Mouse (Mus musculus): Measurements from ENCODE around the gene Rhbdd1.

The Rhbdd1 gene

GRCm38 (mm10) chr1:82291151-82291797 is 25.0 kb upstream of the Rhbdd1 start, which contains the start of gene Irs1:
Gene Irs1, minus strand, starts transcription at chr1:82291416.
- DNase-seq (ENCODE audit: low read depth, low spot score), result no peak

DNA sequence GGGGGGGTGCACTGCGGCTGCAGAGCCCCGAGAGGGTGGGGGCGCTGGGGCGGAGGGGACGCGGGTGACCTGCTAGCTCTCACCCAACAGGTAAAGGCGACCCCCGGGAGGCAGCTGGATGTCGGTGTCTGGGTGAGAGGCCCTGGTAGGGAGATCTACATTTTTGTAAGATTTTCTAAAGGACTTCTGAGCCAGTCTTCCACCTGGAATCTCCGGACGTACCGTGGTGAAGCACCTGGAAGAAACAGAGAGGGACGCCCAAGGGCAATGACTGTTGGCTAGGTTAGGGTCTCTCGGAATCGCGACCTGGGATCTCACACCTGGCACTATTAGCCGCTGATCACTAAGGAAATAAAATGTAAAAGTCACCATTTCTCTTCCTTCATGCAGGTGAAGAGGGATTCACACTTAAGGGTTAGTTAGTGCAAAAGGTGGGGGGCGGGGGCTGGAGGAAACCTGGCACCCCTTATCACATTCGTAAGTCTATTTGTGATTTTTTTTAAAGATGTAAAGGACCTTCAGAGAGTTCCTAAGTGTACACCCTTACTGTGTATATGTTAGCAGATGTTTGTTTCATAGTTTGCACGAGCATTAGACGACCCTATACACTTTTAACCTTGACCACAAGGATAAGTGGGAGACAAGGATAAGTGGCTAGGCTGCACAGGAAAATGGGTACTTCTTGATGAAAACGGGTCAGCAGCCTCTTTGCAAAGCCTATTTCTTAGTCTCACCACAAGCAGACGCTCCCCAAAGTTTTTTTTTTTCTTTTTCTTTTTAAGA is 24.1 kb upstream of the Rhbdd1 start:
- no peak for DNase-seq (ENCODE audit: low read depth, low spot score)

DNA sequence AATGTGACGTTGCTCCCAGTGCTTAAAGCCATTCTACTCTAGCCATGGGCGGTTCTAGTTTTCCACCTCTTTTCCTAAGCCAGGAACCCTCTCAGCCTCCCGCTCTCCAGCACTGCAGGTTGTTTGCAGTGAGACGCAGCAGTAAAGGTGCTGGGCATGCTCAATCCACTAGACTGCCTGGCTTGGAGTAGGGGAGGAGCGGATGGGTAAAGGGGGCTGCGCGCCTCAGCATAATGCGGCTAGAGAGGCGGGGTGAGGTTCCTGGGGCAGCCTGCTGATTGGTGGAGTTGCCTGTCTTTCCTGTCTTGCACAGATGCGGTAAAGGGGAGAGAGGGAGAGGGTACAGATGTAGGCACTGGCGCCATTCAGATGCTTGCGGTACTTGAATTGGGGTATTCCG is 23.5 kb upstream of the Rhbdd1 start:
- DNase-seq (ENCODE audit: low read depth, low spot score), result no peak

DNA sequence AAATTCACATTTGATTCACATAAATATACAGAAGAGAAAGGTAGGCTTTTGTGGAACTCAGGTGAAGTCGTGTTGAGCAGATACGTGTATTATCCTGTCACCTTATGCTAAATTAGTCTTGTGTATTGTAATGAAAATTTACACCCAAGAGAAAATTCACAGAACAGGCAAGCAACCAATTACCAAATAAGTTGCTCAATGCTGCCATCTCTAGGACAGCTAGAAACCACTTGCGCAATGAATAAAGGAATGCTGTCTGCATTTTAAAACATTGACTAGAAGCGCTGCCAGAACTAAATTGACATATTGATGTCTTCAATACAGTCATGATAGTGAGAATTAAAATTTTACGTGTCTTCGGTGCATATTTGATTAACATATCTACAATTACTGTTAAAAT is 22.1 kb upstream of the Rhbdd1 start:
- DNase-seq (ENCODE audit: low read depth, low spot score), result peak; percentile 15

- DNase-seq (ENCODE audit: low read depth, low spot score), result no peak
Observed at GRCm38 (mm10) chr1:82298586-82298985, 17.7 kb upstream of the Rhbdd1 start.

GRCm38 (mm10) chr1:82304483-82304882 is 11.8 kb upstream of the Rhbdd1 start:
- DNase-seq (ENCODE audit: low read depth, low spot score), result no peak

DNA sequence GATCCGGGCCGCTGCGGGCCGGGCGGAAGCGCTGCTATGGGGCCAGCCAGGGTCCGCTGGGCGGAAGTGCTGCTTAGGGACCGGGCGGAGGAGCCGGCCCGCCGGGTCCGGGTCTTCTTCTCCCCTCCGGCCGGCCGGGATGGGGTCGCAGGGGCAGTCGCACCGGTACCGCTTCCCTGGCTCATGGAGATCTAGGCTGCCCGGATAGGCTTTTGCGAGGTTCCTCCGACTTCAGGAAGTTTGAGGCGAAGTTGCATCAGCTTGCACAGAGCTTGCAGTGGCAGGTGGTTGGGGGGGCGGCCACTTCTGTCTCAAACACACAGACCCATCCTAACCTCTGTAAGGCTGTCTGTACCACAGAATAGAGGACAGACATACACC is 484 bp downstream of the Rhbdd1 start:
- DNase-seq (ENCODE audit: low read depth, low spot score), result no peak

DNA sequence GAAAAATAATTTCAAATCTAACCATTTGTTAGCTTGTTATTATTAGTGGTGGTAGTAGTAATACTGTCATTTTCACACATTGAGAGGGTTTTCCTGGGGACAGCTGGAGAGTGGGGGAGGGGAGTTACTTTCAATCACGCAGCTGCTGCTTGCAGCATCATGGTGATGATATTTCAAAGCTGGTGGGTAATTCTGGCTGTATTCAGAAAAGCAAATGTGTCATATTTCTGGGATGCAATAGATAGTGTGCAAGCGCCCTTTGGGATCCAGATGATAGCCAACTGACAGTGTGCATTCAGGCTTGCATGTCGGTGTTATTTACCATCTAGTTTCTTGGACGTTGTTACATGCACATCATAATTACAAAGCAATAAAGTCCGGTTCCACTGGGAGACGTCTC is 4.2 kb downstream of the Rhbdd1 start:
- no peak for DNase-seq (ENCODE audit: low read depth, low spot score)

DNA sequence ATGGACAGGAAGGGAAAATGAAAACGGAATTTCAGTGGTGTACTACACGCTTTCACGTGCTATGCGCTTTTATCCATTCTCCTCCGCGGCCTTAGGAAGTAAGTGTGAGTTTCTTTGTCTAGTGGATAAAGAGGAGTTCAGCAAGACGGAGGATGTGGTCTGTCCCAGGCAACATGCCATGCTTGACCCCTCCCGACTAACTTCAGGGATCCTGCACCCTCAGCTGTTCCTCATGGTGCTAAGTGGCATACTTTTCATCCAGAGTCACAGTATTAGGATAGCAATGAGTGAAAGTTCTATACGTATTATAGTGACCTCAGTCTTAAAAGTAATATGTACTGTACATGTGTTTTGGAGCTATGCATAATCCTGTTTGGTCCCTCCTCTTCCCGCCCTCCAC is 4.6 kb downstream of the Rhbdd1 start:
- DNase-seq (ENCODE audit: low read depth, low spot score), result no peak

GRCm38 (mm10) chr1:82321441-82321840 is 5.2 kb downstream of the Rhbdd1 start:
- no peak for DNase-seq (ENCODE audit: low read depth, low spot score)

GRCm38 (mm10) chr1:82324131-82324785 is 8.0 kb downstream of the Rhbdd1 start:
- DNase-seq (ENCODE audit: low read depth, low spot score), result no peak

- no peak for DNase-seq (ENCODE audit: low read depth, low spot score)
Observed at GRCm38 (mm10) chr1:82326120-82326519, 9.9 kb downstream of the Rhbdd1 start.

- DNase-seq (ENCODE audit: low read depth, low spot score), result no peak
Observed at GRCm38 (mm10) chr1:82328033-82328775, 12.0 kb downstream of the Rhbdd1 start.

- no peak for DNase-seq (ENCODE audit: low read depth, low spot score)
Observed at GRCm38 (mm10) chr1:82329237-82329953, 13.1 kb downstream of the Rhbdd1 start.

GRCm38 (mm10) chr1:82329954-82330247 is 13.6 kb downstream of the Rhbdd1 start:
- no peak for DNase-seq (ENCODE audit: low read depth, low spot score)

DNA sequence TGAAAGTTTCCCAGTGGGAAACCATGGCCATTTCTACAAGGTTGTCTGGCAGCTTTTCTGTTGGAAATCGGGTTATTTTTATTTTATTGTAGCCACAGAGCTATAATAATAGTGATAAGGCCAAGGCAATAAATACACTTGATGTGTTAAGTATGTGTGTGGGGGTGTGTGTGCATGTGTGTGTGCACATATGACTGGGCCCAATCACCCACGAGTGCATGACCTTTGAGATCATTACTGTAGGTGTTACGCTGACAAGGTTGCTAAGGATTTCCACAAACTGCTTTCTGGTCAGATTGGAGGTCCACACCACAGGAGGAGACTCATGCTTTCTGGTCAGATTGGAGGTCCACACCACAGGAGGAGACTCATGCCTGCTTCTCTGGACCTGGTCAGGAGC is 18.3 kb downstream of the Rhbdd1 start:
- DNase-seq (ENCODE audit: low read depth, low spot score), result no peak

GRCm38 (mm10) chr1:82353089-82353488 is 36.8 kb downstream of the Rhbdd1 start:
- no peak for DNase-seq (ENCODE audit: low read depth, low spot score)

DNA sequence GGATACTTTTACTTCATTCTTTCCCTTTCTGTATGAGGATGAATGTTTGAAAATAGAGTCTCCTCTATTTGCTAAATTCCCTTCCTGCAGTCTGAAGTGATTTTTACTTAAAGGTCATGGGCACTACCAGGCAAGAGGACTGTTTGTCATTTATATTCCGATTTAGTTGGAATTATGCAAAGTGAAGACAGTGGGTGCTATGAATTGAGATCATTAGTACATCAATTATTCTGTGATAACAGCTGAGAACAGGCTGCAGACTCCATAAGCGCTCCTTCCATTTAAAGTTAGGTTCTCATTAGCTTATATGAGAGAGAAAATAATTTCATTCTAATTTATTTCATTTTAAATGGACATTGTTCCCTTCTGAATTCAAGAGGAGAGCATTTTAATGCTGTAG is 37.5 kb downstream of the Rhbdd1 start:
- DNase-seq (ENCODE audit: low read depth, low spot score), result no peak

DNA sequence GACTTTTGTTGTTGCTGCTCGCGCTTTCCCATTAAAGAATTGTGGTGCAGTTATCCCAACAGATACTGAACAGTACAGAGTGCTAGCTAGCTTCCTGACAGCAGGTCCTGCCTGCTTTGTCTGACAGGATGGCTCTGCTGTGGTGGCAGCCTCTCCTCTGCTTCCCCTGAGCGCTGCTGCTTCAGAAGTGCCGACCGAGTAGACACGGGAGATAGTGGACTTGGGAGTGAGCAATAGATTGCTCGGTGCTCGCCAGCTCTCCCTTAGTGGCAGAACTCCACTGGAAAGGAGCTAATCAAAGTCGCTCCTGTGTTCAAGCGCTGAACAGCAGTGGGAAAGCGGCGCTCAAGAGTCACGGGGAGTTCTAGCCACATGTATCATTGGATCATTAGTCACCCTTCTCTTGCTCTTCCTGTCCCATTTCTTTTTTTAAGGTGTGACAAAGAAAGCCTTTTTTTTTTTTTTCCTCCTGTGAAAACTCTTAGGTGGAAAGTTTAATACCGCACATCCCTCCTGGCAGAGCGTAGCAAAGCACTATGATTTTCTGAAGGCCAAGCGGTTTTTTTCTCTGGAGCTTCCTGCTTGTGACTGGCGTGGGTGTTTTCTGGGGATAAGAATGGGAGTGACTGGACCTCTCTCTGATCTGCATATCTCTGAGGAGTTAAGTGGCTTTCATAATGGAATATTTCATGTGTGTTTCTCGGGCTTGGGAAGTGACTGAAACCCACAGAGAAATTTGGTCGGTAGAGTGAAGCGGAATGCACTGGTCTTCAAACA is 42.8 kb downstream of the Rhbdd1 start:
- no peak for DNase-seq (ENCODE audit: low read depth, low spot score)

DNA sequence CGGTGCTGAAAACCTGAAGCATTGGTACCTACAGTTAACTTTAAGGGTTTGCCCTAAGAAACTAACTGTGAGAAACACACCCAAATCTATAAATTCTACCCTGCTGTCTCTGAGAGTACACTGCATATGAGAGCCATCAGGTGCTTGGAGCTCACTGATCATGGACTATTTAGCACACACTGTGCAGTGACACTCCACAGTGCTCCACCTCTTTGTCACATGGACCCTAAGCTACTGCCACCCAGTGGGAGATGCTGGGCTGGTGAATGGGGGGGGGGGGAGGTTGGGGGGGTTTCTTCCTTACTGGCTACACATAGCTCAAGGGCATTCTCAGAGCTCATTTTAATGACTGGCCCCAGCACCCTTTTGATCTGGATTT is 43.4 kb downstream of the Rhbdd1 start:
- no peak for DNase-seq (ENCODE audit: low read depth, low spot score)

DNA sequence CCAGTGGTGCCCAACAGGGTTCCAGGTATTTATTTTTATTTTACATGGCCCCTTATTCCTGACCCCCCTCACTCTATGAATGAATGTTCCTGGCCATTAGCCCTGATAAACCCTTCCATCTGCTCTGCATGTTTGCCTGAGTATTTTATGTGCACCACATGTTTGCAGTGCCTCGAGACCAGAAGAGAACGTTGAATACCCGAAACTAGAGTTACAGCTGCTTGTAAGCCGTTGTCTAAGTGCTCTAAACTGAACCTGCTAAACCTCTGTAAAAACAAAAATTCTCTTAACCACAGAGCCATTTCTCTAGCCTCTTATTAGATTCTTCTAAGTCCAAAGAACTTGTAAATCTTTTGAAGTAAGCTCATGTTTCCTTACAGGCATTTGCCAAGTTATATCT is 45.0 kb downstream of the Rhbdd1 start:
- no peak for DNase-seq (ENCODE audit: low read depth, low spot score)

All from A20 (cell line).